Mouse (Mus musculus) yolk sac, embryonic 10.5 days (tissue): ENCODE measurements around the gene Nkx3-2.
A peak's percentile ranks its signal among the peaks of the same experiment; 100 is the strongest.

Source experiments
- DNase-seq: peaks from one replicate; pipeline ENCODE4 v3.0.0-alpha.2; 2017; ENCODE audit warnings: low spot score

The Nkx3-2 gene

GRCm38 (mm10) chr5:41763731-41764721 is at the start of gene Nkx3-2:
Gene Nkx3-2 (minus strand): TSS chr5:41764501.
- DNase-seq, result peak; percentile 45

GRCm38 (mm10) chr5:41812516-41812915 is 48.2 kb upstream of the Nkx3-2 start:
- peak; percentile 77 for DNase-seq

- DNase-seq, result no peak
Observed at GRCm38 (mm10) chr5:41811279-41811678, 47.0 kb upstream of the Nkx3-2 start.

GRCm38 (mm10) chr5:41807383-41807782 is 43.1 kb upstream of the Nkx3-2 start:
- DNase-seq, result no peak

GRCm38 (mm10) chr5:41806176-41806575 is 41.9 kb upstream of the Nkx3-2 start:
- DNase-seq, result no peak

GRCm38 (mm10) chr5:41805085-41805484 is 40.8 kb upstream of the Nkx3-2 start:
- no peak for DNase-seq

GRCm38 (mm10) chr5:41804643-41805042 is 40.3 kb upstream of the Nkx3-2 start:
- no peak for DNase-seq

- DNase-seq, result no peak
Observed at GRCm38 (mm10) chr5:41801622-41802021, 37.3 kb upstream of the Nkx3-2 start.

- no peak for DNase-seq
Observed at GRCm38 (mm10) chr5:41794434-41794833, 30.1 kb upstream of the Nkx3-2 start.

GRCm38 (mm10) chr5:41790517-41790916 is 26.2 kb upstream of the Nkx3-2 start:
- peak; percentile 9 for DNase-seq

GRCm38 (mm10) chr5:41788877-41789276 is 24.6 kb upstream of the Nkx3-2 start:
- no peak for DNase-seq

- no peak for DNase-seq
Observed at GRCm38 (mm10) chr5:41781890-41782289, 17.6 kb upstream of the Nkx3-2 start.

GRCm38 (mm10) chr5:41780026-41780425 is 15.7 kb upstream of the Nkx3-2 start:
- no peak for DNase-seq

GRCm38 (mm10) chr5:41775728-41776127 is 11.4 kb upstream of the Nkx3-2 start:
- no peak for DNase-seq

- DNase-seq, result no peak
Observed at GRCm38 (mm10) chr5:41775273-41775672, 11.0 kb upstream of the Nkx3-2 start.

- peak; percentile 69 for DNase-seq
Observed at GRCm38 (mm10) chr5:41768382-41769040, 4.2 kb upstream of the Nkx3-2 start.

- no peak for DNase-seq
Observed at GRCm38 (mm10) chr5:41767296-41768200, 3.2 kb upstream of the Nkx3-2 start.

- DNase-seq, result peak; percentile 19
Observed at GRCm38 (mm10) chr5:41766406-41767010, 2.2 kb upstream of the Nkx3-2 start.

GRCm38 (mm10) chr5:41765626-41766405 is 1.5 kb upstream of the Nkx3-2 start:
- peak; percentile 28 for DNase-seq

GRCm38 (mm10) chr5:41762947-41763730 is 1.2 kb downstream of the Nkx3-2 start:
- peak; percentile 14 for DNase-seq
